Mouse (Mus musculus): ENCODE measurements around the gene Olfr585.

Olfr585 gene

DNA sequence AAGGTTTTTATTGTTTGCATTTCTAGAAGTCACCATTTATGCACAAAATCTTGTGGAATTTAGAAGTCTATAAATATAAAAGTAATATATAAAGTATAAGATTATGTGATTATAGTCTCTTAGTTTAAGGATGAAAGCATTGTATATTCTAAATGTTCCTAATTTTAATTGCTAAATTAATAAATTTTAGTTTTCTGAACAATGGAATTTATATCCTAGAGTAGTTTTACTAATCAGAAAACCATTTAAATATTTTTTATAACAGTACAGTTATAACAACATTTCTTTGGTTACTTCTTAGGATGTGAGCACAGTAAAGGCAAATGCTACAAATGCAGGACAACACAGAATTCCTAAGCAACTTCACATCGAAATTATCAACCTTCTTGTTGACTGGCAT is at the start of gene Olfr585:
Gene Olfr585 (plus strand): TSS at position 301 of the 400 bp plus-strand sequence.
- no peak for DNase-seq (ENCODE audit: low spot score)

DNA sequence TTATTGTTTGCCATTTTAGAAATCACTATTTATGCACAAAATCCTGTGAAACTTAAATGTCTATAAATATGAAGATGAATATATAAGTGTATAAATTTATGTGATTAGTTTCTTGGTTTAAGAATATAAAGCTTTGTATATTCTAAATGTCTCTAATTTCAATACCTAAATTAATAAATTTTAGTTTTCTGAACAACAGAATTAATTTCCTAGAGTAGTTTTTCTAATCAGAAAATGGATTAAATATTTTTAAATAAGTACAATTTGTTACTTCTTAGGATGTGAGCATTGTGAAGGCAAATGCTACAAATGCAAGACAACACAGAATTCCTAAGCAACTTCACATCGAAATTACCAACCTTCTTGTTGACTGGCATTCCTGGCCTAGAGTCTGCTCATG is 46.5 kb upstream of the Olfr585 start, which contains the start of gene Olfr583:
Gene Olfr583 (plus strand): TSS at position 301 of the 400 bp plus-strand sequence.
- DNase-seq (ENCODE audit: low spot score), result no peak

DNA sequence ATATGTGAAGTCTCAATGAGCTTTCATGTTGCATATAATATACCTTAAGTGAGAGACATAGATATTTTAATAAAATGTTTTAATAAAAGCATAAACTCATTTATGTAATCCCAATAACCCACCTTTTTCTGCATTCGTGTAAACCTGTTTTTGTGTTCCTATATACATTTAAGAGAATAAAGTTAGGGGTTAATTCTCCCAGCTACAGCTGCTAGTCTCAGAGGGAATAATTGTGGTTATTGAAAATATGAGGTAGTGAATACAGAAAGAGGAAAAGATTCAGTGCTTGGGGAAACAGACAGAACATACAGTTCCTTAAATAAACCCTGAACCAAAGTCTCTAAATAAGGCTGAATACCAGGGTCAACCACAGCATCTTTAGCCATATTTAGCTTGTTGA is 15.9 kb upstream of the Olfr585 start, which contains the start of gene Olfr584:
Gene Olfr584 (plus strand): TSS at position 301 of the 400 bp plus-strand sequence.
- DNase-seq (ENCODE audit: low spot score), result no peak

DNA sequence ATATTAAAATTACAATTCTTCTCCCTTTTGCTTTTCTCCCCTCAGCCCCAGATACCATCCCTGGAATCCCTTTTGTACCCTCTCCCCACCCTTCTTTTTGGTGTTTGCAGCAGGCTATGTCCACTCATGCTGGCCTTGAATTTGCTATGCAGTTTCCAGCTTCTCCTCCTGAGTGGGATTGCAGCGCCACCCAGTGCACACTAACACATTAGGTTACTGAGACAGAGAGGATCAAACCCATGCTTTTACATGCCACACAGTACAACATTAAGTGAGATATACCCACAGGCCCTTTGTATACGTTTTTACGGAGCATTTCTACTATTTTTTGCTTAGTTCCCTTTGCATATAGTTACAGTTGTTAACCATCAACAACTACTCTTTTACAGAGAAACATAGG is 21.9 kb downstream of the Olfr585 start:
- no peak for DNase-seq (ENCODE audit: low spot score)

DNA sequence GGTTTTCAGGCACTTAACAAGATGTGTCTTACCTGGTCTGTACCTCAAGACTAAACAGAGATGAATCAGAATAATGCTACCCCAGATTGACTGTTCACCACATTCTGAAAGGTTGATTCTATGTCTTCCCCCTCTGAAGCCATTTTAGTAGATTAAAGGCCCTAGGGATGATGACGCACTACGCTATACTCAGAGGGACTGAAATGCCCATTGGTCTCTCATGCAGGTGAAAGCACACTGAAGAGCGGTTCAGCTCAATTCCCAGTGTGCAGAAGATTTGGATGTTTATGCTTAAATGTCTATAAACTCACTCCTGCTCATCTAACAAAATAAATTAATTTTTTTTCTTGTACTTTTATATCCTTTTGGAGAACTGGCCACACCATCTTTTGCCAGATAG is 28.0 kb downstream of the Olfr585 start, which contains the start of gene Olfr586:
Gene Olfr586 (minus strand): TSS at position 101 of the 400 bp plus-strand sequence.
- DNase-seq (ENCODE audit: low spot score), result no peak

DNA sequence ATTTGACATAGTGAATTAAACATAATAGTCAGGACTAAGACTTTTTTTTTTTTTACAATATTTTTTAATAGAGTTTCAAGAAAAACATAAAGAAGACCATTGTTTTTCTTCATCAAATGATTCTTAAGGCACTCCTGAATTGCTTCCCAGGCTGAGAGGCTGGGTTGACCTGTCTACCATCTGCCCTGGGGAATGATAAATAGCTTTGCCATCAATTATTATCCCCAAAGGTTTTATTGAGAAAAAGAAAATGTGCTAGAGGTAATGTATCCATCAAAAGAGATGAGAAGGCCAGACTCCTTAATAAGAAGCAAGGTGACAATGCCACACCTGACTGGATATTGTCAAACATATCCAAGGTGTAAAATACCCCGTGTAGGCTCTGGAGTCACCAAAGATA is 43.1 kb downstream of the Olfr585 start, which contains the start of gene Olfr588-ps1:
Gene Olfr588-ps1 (plus strand): TSS at position 301 of the 400 bp plus-strand sequence.
- no peak for DNase-seq (ENCODE audit: low spot score)

Measured in yolk sac, embryonic 10.5 days (tissue).